Mouse (Mus musculus): ENCODE data around the gene Pakap.

Pakap gene

GRCm38 (mm10) chr4:57723659-57724058 is 155.7 kb downstream of the Pakap start:
- no peak for DNase-seq

- no peak for DNase-seq
These were observed 157.6 kb downstream of the Pakap start for GRCm38 (mm10) chr4:57725569-57725968.

GRCm38 (mm10) chr4:57728611-57729183 is 160.7 kb downstream of the Pakap start:
- no peak for DNase-seq

- no peak for DNase-seq
These were observed 162.1 kb downstream of the Pakap start for GRCm38 (mm10) chr4:57730047-57730446.

- no peak for DNase-seq
These were observed 163.0 kb downstream of the Pakap start for GRCm38 (mm10) chr4:57730801-57731598.

- no peak for DNase-seq
These were observed 164.4 kb downstream of the Pakap start for GRCm38 (mm10) chr4:57732351-57732750.

- no peak for DNase-seq
These were observed 165.5 kb downstream of the Pakap start for GRCm38 (mm10) chr4:57733445-57733844.

GRCm38 (mm10) chr4:57735426-57735825 is 167.4 kb downstream of the Pakap start:
- no peak for DNase-seq

- DNase-seq, result no peak
These were observed 171.0 kb downstream of the Pakap start for GRCm38 (mm10) chr4:57738856-57739552.

- DNase-seq, result no peak
These were observed 175.4 kb downstream of the Pakap start for GRCm38 (mm10) chr4:57743325-57743929.

- DNase-seq, result no peak
These were observed 182.7 kb downstream of the Pakap start for GRCm38 (mm10) chr4:57750651-57751050.

- DNase-seq, result no peak
These were observed 183.1 kb downstream of the Pakap start for GRCm38 (mm10) chr4:57751054-57751453.

GRCm38 (mm10) chr4:57751566-57751965 is 183.6 kb downstream of the Pakap start:
- no peak for DNase-seq

GRCm38 (mm10) chr4:57755085-57755484 is 187.1 kb downstream of the Pakap start:
- no peak for DNase-seq

- DNase-seq, result no peak
These were observed 190.0 kb downstream of the Pakap start for GRCm38 (mm10) chr4:57757997-57758396.

- no peak for DNase-seq
These were observed 194.4 kb downstream of the Pakap start for GRCm38 (mm10) chr4:57762424-57762823.

- no peak for DNase-seq
These were observed 196.4 kb downstream of the Pakap start for GRCm38 (mm10) chr4:57764392-57764791.

- no peak for DNase-seq
These were observed 196.9 kb downstream of the Pakap start for GRCm38 (mm10) chr4:57764926-57765325.

GRCm38 (mm10) chr4:57765806-57766205 is 197.8 kb downstream of the Pakap start:
- no peak for DNase-seq

GRCm38 (mm10) chr4:57769007-57769406 is 201.0 kb downstream of the Pakap start:
- DNase-seq, result no peak

GRCm38 (mm10) chr4:57770185-57770823 is 202.3 kb downstream of the Pakap start:
- DNase-seq, result no peak

- DNase-seq, result no peak
These were observed 203.7 kb downstream of the Pakap start for GRCm38 (mm10) chr4:57771558-57772219.
